Mouse (Mus musculus): Measurements from ENCODE around the gene Zc2hc1b.
A peak's percentile ranks its signal among the peaks of the same experiment; 100 is the strongest.
"Not testable (repeated sequence)": the region's sequence is repeated elsewhere in the genome, so short reads cannot be mapped to it uniquely, and the experiment has no call there.

Gene Zc2hc1b

DNA sequence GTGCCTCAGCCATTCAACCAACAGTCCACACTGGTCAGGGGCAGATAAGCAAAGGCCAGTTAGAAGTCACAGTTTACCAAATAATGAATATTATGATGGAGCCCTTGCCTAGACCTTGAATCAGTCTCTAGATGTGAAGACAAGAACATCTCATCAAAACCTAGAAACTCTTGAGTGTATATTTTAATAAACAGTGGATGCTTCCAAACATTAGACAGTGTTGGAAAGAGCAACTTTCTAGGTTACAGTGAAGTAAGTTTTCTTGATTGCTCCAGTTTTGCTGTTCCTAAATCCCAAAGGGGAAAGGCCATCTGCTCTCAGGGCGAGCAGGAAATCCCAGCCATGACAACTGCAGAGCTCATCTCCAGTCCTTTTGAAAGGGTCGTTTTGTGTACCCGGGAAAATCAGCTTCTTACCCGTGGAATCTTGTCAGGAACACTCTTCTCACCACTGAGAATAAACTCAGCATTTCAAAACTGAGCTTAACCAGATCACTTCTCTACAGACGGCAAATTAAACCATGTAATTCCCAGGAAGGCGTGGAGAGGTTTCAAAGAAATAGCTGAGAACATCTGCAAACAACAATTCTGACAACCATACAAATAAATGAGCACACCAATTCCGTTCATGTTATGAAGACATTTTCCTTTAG lies at the start of gene Zc2hc1b:
Gene Zc2hc1b (minus strand): TSS at position 51 of the 652 bp plus-strand sequence.
- no peak for DNase-seq (ENCODE audit: low spot score)

DNA sequence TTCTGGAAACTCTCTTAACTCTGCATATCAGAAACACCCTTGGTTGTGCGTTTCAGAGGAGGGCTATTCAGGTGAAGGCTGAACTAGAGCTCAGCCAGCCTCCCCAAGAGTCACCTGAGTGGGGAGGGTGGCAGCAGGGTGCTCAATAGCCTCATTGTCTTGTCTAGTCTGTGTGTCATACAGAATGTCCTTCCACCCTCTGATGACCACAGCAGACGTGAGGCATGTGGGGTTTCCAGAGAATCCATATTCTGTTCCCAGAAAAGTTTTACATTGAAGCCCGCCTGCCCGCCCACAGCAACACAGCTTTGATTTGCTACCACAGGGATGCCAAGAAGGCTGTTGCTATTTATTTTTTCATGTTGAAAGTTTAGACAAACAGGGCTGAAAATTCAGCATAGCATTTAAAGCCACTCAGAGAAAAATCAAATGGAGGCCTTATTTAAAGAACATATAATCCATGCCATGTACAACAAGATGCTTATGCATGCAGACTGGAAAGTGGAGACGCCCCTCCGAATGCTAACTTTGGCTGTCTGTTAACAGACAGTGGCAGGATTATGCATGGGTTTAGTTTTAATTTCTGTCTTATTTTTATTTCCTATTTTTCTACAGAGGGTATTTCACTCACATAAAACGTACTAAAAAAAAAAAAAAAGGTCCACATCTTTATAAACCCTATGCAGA lies 47.7 kb upstream of the Zc2hc1b start:
- no peak for DNase-seq (ENCODE audit: low spot score)

DNA sequence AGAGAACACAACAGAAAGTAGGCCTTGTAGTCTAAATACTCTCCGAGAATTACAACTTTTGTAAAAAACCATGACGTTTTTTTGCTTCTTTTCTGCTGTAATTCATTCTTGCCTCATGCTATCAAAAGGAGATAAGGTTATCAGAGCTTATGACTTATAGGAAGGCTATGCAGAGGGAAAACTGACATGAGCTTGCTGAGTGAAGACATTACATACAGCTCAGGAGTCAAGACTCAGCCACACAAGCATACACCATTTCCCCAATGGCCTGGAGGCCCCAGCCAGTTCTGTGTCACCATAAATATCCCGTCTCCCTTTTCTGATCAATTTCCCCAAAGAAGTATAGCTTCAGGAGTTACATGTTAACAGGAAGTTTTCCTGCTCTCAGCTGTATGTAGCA lies 44.3 kb upstream of the Zc2hc1b start:
- DNase-seq (ENCODE audit: low spot score): no peak

DNA sequence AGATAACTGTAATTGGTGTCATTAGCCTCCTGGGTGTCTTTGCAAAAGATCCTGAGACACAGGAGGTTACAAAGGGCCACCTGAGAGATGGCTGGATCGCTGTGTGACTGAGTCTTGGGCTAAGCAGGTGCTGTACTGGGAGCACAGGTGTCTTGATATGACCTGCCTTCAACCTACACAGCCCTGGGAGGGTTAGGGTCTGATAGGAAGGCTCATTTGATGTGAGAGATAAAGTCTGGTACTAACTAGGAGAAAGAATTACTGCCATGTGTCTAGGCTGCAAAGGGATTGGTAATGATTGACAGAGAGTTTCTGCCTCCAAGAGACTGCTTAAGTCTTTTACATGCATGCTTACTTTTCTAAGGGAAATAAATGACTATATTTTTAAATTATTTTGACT lies 42.2 kb upstream of the Zc2hc1b start:
- DNase-seq (ENCODE audit: low spot score): no peak

DNA sequence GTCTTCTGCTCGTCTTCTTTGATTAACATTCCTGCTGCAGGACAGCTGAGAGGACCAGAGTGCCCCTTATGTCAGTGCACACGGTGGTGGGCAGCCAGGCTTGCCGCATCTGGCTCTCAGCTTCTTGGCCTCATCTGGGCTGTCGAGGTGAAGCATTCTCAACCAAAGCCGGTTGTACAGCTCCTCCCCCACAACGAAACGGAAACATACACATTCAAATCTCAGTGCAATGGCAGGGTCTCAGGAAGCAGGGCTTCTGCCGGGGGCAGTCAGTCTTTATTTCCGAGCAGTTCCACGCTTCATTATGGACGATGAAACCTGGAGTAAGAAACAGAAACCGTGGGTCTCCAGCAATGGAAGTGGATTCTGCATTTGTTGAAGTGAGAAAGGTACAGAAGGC lies 36.1 kb upstream of the Zc2hc1b start:
- no peak for DNase-seq (ENCODE audit: low spot score)

DNA sequence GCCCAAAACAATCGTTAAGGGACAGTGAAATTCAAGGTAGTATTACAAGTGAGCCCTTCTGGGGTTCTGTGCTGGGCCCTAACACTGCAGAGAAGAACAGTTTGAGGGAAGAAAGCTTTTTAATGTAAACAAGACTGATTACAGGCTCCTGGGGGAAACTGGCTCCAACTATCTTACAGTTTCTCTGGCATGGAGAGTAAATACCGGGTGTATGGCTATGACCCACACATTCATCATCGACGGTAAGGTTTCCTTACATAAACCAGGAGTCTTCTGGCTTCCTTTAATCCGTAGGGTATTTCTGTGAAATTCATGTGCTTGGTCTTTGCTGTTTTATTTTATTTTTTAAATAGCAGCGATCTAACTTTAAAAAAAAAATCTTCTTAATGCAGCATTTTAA lies 35.0 kb upstream of the Zc2hc1b start:
- DNase-seq (ENCODE audit: low spot score): no peak

DNA sequence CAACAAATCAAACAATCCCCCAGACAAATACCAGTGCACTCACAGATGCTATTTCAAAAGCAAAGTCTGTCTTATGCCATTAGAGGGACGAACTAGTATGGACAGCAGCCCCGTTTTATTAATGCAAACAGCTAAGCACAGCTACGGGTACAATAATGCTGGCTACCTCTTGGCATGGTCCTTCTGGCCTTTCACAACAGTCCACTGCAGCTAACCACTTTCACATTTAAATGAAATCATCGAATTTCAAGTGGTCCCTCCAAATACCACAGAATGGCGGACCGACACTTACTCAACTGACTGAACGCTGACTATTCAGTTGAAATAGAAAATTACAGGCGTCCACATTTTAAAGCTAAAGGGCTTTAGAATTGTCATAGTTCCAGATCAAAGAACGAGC lies 34.5 kb upstream of the Zc2hc1b start:
- DNase-seq (ENCODE audit: low spot score): no peak

DNA sequence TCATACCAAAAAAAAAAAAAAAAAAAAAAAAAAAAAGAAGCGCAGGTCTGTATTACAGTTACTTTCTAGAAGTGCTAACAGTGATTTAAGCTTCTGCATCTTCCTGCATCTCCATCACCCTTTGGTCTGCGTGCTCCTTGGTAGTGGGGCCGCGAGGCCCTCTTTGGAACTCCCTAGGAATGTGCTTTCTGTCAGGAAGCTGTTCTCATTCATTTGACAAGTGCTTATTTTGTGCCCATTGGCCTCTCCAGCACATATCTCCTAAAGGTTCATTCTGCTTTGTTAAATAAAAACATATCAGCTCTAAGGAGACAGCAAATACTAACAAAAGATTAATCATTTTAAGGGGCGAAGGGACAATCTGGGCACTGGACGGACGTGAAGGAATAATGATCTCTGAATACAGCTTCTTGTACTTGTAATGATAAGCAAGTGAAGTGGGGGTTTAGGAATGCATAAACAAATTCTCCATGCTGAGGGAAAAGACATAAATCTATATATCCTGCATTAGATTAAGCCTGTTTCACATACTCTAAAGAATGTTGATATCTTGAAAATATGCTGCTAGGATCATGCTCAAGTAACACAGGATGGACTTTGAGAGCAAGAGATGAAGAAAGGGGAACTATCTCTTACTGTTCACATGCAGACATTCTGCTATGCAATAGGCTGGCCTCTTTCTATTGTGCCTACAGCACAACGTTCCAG lies 32.3 kb upstream of the Zc2hc1b start:
- no peak for DNase-seq (ENCODE audit: low spot score)

DNA sequence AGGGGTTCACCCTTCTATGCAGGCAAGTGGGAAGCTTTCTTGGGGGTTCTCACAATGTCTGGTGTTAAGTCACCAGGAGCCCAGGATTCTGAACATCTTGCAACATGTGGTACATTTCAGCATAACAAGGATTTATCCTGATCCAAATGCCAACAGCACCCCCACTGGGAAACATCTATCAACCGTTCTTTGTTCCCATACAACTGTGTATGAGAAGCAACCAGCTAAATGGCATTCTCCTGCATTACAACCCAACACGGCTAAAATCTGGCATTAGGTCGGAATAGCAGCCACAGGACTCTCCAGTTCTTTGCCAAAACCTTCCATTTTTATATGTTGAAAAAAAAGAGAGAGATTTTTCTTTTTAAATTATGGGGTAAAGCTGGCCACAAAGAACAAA lies 31.7 kb upstream of the Zc2hc1b start:
- DNase-seq (ENCODE audit: low spot score): no peak

DNA sequence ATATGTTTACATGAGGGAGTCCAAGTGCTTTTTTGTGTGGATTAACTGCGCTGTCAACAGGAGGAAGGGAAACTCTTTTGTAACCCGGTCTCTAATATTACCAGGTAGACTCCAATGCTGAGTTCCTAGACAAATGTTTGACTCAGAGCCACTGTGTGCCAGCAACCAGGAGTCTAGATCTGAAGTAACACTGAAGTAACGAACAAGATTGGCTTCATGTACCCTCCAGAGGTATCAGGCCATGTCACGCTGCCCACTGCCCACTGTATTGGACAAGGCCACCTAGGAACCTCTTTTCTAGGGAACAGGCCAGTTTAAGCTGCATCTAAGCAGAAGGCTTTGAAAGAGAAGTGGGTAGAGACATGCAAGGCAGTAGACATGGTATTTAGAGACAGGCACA lies 31.2 kb upstream of the Zc2hc1b start:
- DNase-seq (ENCODE audit: low spot score): no peak

DNA sequence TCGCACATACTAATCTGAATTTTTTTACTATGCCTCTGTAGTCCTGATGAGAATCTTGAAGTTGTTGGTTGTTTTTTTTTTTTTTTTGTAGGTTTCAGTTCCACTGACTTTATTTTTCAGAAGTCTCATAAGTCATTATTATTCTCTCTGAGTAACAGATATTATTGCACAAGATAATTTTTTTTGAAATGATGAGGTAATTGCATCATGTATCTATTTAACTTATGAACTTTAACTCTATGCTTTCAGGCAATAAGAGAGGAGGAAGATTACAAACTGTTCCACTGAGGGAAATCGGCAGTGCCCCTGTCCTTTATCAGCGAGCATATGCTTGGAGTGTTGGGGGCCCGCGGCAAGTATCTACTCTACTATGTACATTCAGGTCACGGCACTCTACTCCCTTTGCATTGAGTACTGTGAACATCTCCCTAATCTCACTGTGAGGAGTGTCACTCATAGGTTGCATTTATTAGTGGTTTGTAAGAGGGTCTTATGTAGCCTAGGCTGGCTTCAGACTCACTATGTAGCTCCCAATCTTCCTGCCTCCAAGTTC lies 24.0 kb upstream of the Zc2hc1b start:
- no peak for DNase-seq (ENCODE audit: low spot score)

DNA sequence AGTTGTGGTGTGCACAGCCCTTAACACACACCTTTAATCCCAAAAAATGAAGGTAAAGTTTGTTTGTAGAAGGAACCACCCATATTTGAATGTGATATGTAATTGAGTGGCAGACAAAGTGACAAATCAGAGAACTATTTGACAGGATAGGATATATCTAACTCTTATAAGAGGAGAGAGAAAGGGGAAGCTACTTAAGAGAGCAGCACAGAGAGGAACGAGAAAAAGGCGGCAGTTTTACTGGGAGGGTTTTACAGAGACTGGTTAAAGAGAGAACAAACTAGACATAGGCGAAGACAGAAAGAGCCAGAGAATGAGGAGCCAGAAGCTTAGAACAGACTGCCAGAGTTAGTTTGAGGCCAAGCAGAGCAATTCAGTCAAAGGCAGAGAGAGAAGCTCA lies 23.0 kb upstream of the Zc2hc1b start:
- DNase-seq (ENCODE audit: low spot score): no peak

DNA sequence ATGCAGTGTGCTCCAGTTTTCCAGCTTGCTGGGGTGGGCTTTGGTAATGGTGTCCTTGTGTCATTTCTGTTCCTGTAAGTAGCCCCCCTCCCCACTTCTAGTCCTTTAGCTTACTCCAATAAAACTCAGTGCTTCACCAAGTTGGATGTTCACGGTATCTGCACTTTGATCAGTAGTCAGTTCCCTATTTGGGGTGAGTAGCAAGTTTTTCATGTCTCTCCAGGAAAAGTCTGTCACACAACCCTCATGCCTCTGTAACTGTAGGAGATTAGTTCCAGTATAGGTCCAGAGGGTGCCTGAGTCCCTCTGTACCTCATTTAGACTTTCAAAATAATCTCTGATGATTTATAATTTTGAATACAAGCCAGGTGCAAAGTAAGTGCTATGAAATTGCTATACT lies 21.4 kb upstream of the Zc2hc1b start:
- DNase-seq (ENCODE audit: low spot score): no peak

DNA sequence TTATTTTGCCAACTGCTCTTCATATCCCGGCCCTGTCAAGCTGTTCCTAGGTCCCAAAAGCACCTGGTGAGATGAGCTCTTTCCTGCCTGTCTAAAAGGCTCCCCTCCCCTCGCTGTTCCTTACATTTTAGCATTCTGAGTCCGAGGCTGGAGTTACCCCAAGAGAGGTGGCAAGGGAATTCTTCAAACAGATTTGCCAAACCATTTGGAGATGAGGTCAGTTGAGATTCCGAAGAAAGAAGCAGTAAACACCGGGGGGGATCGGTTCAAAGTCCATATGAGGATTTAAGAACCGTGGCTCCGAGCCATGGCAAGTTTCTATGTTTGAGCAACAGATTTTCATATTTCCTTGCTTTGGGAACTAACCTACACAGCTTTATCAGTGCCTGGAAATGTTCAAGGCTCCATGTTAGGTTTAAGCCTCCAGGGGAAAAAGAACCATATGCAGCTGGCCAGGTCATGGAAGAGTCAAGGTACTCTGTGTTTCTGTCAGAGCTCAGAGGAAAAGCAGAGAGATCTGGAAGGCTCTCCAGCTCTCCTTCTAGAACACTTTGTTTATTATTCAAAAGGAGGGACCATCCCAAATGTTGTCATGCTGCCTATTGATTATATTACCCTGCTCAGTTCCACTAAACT lies 19.2 kb upstream of the Zc2hc1b start:
- DNase-seq (ENCODE audit: low spot score): no peak

DNA sequence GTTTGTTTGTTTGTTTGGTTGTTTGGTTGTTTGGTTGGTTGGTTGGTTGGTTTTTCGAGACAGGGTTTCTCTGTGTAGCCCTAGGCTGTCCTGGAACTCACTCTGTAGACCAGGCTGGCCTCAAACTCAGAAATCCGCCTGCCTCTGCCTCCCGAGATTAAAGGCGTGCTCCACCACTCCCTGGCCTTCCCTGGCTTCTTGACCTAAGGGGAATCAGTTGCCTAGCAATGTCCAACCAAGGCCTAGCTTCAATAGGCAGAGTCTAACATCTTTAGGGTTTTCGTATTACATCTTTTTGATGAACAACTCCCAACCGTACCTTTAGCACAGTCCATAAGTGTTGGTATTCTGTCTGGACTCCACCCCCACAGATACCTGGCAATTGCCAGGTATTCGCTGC lies 15.7 kb upstream of the Zc2hc1b start:
- DNase-seq (ENCODE audit: low spot score): not testable (repeated sequence)

DNA sequence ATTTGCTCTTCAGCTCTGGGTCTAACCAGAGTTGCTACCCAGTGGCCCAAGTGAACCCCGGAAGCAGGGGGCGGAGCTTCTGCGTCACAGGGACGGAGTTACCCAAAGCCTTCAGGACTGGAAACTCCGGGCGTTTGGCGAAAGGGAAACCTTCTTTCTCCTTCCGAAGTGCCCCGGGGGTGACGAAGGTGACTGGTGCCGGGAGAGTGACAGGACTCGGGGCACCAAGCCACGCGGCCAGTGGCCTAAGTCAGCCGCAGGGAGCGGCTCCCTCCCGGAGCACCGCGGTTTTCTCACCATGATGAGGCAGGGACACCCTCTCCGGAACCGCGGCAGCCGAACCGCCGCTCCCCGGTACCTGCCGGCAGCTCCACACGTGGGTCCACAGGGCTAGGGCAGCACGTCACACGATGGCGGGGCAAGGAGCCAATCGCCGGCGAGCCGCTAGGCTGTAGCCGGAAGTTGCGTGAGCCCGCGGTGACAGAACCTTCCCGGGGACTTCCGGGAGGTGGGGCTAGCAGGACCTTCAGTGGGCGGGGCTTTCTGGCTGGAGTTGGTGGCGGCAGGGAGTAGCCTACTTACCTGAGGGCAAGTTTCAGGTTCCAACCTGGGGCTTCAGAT lies 15.0 kb upstream of the Zc2hc1b start, which contains the start of gene Ltv1:
Gene Ltv1 (minus strand): TSS at position 438 of the 621 bp plus-strand sequence.
- peak; percentile 84 for DNase-seq (ENCODE audit: low spot score)

DNA sequence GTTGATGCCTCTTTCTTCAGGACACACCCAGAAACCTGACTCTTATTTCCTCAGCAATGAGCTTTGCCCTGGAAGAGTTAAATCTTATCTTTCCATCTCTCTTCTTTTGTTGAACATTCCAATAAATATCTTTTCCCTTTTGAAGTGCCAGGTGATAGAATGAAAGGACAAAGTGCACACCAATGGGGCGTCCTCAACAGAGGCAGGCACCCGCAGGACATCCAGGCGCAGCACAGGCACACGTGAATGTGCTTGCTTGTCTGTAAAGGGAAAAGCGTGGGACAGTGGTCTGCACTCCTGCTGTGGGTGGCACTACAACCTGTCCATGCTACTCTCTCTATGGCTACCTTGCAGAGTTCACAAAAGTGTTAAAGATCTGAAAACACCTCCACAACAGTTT lies 12.1 kb upstream of the Zc2hc1b start:
- no peak for DNase-seq (ENCODE audit: low spot score)

DNA sequence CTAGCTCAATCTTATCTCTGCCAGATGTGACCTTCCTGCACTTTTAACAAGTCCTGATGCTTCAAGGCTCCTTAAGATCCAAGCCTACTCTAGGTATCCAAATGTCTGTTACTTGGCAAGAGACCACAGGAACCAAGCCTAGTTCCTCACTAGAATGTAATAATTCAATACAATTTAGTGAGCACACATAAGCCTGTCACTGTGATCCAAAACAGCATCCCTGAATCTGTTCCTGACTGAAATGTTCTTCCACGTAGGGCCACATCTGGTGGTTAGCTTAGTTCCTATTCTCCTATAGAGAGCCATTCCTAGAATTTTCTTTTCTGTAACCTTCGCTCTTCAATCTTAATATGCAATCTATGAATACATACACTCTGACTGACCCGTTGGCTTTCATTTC lies 8.9 kb upstream of the Zc2hc1b start:
- DNase-seq (ENCODE audit: low spot score): no peak

DNA sequence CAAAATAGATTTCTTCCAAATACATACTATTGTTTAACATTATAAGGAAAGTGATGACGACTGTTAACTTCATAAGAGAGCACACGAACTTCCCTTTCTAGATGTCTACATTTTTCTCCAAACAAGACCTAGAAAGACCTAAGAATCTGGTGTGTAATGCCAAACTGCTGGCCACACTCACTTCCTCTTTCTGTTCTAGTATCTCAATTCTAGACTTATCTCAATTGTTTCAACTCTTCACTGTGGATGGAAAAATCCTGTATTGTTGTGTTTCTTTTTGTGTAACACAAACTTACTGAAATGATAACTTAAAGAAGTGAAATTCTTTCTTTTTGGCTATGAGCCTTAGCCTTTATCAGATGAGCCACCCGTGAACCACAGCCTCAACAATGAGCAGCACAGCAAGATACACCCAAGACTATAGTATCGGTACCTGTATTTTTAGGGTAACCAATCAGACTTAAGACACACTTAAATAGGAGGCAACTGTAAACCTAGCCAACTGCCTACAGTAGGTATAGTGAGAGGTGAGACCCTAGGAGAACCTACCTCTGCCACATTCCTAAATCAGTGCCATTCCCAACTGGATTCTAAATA lies 6.4 kb upstream of the Zc2hc1b start:
- no peak for DNase-seq (ENCODE audit: low spot score)

DNA sequence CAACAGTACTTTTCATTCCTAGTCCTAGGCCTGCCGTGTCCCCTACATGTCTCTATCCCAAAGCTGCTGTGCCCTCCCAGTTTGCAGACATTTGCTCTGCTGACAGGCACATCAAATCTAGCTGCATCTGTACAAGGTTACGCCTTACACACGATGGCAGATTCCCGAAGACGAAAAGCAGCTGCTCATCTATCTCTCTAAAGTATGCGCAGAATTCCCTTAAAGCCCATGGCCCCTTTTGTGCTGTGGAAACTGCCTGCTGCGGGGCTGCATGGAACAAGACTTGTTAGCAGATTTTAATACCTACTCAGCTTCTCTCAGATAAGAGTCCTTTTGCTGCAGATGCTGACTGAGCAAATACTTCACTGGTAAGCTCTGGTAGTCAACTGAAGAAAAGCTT lies 2.4 kb upstream of the Zc2hc1b start:
- DNase-seq (ENCODE audit: low spot score): no peak

DNA sequence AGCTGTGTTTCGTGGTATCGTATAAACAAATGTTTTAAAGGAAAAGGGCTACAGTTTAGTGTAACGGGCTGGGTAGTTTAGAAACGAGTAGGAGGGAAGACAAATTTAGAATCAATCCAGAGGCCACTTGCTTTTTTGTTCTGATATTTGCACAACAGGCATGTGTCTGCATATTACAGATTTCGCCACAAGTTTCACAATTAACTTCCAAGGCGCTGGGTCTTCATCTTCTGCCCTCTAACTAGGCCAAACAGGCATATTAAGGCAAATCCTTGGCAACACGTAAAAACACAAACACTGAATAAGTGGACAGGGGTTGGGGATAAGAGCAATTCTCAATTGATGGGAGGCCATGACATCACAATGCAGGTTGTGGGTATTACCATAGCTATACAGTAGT lies 2.0 kb downstream of the Zc2hc1b start:
- no peak for DNase-seq (ENCODE audit: low spot score)

DNA sequence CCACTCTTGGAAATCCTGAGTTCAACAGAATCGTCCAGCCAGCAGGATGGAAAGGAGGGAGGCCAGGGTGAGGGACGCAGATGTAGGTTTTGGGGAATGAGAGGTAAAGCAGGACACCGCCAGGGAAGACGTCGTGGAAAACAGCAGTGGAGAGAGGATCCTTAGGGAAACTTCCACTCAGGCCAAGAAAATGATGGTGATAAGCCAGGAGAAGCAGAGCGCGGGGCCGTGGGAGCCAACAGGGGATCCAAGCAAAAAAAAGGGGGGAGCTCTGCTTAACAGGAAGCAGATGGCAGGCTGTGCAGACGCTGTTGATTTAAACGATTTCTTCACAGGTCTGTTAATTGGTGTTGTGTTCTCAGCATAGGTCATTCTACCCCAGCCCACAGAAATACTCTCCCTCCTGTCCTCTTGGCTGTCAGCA lies 5.0 kb downstream of the Zc2hc1b start:
- no peak for DNase-seq (ENCODE audit: low spot score)
